Mouse (Mus musculus): Measurements from ENCODE around the gene Mob3a.

The Mob3a gene

DNA sequence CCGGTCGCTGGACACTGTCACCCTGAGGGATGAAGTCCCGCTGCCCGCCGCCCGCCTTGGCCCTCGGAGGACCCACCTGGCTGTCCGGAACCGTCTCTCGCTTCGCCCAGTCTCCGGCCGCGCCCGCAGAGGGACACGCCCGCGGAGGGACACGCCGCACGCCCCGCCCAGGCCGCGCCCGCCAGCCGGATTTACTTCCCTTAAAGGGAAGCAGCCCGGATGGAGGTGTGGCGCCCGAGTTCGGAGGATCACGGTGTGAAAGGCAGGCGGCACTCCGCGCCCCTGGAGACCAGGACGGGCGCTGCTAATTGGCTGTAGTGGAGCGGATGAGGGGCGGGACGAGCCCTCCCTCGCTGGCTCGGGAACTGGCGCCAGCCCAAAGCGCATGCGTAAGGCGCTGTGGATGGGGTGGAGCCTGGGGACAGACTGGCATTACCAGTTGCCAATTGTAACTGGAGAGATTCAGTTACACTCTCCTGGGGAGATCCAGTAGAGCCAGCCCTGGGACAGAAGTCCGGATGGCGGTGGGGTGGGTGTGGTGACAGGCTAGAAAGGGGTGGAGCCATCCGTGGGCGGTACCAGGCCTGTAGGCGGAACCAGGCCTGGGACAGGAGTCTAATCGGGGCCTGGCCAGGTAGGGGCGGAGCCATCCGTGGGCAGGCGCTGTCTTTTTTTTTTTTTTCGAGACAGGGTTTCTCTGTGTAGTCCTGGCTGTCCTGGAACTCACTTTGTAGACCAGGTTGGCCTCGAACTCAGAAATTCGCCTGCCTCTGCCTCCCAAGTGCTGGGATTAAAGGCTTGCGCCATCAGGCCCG, at the start of gene Mob3a, which contains the start of gene Izumo4:
Gene Mob3a (minus strand): TSS at position 257 of the 815 bp plus-strand sequence.
Gene Izumo4 (plus strand): TSS at position 464 of the 815 bp plus-strand sequence.
- peak; percentile 99 for DNase-seq

DNA sequence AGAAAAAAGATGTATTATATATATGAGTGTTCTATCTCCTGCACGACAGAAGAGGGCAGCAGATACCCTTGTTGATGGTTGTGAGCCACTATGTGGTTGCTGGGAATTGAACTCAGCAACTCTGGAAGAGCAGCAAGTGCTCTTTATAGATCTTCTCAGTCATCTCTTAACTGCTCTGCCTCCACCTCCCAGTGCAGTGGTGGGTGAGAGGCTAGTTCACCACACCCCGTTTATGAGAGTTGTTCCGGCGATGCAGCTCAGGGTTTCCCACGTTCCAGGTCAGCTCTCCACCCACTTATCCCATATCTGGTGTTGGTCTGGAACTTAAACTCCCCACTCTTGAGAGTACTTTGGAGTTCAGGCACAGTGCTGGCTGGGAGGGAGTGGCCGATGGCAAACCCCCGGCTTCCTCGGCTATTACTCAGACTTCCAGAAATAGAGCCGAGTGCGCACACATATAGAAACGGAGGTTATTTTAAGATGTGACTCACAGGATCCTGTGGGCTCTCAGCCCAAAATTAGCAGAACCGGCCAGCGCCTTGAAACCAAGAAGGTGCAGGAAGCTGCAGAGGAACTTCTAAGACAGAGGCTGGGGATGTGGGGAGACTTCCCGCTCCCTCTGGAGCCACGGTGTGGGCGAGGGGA, 49.5 kb upstream of the Mob3a start:
- DNase-seq: peak; percentile 44

DNA sequence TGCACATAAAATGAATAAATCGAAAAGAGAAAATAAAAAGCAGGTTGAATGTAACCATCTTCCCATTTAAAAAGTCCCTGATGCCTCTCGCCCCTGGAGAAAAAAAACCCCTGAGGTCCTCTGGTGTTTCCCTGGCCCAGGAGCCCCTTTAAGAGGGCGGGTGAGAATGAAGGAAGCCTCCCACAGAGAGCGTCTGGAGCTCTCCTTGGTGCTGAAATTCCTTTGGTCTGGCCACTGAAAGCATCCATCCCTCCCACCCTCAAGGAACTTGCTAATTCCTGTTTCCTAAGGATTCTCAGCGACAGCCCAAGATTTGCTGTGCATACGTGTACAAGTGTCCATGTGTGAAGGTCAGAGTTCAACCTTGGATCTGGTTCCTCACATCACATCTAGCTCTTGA, 46.8 kb upstream of the Mob3a start:
- no peak for DNase-seq

DNA sequence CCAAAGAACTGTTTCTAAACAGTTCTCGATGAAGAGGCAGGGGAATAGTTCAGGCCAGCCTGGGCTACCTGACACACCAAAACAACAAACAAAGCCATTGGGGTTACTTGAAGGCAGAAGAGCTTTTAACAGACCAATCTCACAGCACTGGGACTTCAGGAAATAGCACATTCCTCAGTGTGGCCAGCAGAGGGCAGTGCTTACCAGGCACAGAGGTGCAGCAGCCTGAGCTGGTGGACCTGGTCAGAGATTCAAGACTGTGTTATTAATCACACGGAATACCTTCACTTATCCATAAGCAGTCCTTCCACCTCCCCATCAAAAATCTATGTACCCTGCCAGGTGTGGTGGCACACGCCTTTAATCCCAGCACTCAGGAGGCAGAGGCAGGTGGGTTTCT, 45.6 kb upstream of the Mob3a start:
- DNase-seq: peak; percentile 78

DNA sequence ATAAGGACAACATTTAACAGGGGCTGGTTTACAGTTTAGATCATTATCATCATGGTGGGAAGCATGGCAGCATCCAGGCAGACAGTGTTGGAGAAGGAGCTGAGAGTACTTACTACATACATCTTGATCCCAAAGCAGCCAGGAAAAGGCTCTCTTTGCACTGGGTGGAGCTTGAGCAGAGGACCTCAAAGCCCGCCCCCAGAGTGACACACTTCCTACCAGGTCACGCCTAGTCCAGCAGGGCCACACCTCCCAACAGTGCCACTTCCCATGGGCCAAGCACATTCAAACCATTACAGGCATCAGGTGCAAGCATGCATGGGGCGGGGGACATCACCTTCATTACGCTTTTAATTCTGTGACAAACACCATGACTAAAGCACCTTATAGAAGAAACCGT, 42.5 kb upstream of the Mob3a start:
- peak; percentile 64 for DNase-seq

DNA sequence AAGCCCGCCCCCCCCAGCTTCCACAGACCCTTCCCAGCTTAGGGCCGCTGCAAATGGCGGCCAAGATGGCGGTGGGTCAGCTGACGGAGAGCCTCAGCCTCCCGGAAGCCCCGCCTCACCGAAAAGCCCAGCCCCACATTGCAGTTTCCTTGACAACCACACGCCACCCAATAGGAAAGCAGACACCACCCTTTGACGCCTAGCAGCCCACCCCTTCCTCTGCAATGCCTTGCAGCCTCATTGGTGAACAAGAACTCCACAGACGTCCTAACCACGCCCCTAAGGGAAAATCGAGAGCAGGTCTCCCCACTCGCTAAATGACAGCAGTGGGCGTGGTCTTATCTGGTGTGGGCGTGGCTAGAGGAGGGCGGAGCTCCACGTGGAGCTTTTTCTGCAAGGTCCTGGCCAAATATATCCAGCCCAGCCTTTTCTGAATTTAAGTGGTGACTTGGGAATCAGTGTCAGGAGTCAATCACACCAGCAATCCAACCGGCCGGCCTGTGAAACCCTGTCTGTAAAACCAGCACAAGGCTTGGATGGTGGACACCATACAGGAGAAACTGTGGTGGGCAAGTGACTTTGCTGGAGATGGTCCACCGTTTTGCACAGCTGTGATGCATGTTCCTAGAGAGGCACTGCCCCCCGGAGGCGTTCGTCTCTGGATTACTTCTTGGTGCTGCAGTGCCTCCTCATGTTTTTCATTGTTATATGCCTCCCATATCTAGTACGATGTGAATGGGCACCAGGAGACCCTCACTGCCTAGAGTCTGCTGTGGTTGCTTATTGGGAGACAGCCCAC, 40.6 kb upstream of the Mob3a start, which contains the start of gene Ap3d1:
Gene Ap3d1 (minus strand): TSS at position 85 of the 799 bp plus-strand sequence.
- DNase-seq: peak; percentile 98

DNA sequence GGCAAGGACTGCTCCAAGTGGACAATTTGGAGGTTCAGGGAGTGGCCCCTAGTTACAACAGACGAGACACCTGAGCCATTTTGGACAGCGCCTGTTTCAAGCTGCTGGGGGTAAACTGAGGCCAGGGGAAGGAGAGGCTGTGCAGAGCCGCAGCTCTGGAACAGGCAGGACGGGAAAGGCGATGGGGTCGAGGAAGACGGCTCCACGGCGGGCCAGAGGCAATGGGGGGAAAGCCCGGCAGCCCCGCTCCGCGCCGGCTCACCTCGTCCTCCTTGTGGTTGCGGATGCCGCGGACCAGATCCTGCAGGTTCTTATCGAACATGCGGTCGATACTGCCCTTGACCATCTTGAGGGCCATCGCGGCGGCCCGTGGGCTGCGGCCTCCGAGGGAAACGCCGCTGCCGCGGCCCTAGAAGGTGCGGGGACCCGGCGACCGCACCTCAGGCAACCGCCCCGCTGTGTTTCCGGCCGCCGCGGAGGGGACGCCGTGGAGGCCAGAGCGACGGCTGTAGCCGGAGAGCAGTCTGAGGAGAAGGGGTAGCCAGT, 39.9 kb upstream of the Mob3a start:
- no peak for DNase-seq

DNA sequence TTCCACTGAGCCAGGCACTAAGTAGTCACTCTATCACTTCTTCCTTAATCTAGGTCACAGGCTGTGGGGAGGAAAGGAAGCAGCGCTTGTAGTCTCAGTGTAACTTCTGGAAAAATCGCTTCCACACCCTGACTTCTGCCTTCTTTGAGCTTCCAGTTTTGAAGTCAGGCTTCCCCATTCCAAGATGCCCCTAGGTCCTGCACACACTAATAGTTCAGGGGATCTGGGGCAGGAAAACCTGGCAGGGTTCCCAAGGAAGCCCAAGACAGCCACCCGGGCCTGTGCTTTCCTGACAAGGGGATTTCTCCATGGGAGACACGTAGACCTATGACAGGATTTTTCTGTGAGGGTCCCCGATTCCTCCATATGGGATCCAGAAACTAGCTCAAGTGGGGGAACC, 39.4 kb upstream of the Mob3a start:
- DNase-seq: peak; percentile 50

DNA sequence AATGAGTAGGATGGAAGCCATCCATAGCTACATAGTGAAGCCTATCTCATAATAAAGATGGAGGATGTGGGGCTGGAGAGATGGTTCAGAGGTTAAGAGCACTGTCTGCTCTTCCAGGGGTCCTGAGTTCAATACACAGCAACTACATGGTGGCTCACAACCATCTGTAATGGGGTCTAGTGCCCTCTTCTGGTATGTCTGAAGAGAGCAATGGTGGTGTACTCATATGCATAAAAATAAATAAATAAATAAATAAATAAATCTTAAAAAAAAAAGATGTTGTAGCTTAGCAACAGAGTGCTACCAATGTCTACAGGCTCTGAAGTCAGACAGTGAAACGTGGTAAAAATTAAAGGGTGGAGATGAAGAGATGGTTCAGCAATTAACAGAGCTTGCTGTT, 36.9 kb upstream of the Mob3a start:
- DNase-seq: no peak

DNA sequence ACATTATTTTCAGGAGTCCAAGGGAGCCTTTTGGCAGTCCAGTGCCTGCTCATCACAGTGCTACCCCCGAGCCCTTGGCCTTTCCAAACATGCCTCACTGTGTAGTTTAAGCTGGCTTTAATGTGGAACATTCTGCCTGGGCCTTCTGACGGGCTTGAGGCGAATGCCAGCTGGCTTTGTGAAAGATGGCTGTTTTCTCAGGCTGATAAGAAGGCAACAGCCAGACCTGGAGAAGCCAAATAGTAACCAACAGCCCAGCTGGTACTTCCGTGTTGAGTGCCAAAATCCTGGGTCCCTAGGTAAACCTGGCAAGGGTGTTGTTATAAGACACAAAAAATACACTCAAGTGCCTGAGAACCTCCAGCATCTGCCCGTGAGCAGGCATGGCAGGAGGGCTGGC, 35.0 kb upstream of the Mob3a start:
- no peak for DNase-seq

DNA sequence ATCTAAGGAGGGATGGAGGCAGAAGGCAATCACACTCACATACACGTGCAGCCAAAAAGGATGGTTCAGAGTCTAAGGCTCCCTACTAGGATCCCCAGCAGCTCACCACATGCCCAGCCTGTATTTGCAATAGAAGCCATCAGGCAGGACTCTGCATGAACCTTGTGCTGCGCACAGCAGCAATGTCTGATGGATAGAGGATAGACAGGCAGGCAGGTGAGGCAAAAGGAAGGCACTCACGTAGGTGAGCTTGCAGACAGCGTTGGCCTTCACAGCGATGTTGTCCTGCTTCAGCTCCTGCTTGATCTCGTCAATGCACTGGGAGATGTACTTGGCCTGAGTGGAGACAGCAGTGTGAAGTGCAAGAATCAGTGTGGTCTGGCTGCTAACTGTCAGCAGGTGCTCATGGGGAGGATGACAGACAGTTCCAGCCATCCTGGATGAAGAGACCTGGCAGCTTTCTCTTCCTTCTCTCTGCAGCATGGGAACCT, 30.9 kb upstream of the Mob3a start:
- DNase-seq: no peak

DNA sequence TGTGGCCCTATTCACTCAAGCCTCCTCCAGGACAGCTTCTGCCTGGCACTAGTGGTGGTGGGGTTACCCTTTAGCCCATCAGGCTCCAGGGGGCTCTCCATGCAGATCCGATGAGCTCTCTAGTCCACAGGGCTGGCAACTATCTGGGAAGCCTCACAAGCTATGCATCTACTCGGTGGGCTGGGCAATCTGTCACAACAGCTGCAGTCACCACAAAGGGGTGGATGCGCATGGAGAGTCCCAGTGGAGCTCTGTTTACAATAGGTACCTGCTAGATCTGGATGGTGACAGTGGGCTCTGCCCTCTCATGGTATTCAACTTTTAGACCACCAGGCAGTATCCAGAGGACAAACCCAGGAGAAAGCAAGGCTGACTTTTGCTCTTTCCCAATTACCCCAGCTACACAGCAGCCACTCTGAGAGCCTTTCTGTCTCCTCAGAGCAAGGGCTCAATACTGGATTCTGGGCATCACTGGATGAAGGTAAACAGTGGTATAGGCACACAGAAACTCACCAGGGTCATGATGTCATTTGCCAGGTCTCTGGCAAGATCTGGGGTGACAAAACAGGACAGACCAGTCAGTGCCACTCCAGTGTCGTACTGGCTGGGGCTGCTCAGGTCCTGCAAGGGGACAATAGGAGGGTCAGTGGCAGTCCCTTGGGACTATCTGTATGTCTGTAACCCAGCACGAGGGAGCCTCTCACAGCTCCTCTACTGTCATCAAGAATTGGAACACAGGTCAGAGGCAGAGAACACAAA, 25.8 kb upstream of the Mob3a start:
- no peak for DNase-seq

DNA sequence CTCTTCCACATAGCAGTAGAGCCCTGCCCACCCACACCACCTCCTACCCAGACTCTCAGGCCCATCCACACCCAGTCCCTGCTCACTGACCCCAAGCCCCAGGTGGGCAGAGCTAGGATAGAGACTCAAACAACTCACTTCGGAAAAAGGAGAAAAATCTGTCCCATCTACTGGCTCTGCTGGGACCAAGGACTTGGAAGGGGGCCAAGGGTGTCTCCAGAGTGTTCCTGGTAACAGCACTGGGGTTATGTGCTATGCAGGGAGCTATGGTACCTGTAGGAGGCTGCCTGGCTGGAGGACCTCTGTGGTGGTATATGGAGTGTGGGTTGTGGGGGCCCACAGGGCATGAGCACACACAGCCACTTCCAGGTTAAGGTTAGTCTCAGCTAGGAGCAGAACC, 15.5 kb upstream of the Mob3a start:
- DNase-seq: no peak

DNA sequence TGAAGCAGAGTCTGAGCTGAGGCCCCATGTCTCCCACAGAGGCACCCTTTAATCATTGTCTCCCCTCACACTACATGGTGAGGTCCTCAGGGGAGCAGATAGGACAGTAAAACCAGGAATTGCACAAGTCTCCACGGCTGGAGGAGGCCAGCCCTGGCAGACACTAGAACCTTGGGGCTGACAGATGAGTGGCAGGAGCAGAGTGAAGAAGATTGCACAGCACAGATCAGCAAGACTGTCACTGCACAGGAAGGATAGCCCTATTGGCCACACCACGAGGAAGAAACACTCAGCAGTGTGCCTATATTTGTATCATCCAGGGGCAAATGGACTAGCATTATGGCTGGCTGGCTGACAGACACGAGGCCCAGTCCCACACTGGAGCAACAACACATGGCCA, 9.1 kb upstream of the Mob3a start:
- no peak for DNase-seq

DNA sequence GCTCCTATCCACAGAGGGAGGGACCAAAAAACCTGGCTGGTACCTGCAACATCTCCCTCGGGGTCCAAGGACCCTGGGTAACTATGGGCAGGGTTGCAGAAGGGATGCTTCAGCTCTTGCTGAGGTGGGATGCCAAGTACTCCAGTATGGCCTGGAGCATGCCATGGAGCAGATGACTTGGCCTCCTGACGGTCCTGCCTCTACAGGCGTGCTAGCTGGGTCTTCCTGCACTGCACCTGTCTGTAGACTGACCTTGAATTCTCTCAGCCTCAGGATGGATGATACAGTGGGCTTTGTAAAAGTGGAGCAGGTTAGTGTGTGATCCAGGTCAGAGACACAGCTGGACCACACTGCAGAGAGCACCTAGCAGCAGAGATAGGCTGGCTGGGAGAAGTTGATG, 3.7 kb upstream of the Mob3a start:
- no peak for DNase-seq

DNA sequence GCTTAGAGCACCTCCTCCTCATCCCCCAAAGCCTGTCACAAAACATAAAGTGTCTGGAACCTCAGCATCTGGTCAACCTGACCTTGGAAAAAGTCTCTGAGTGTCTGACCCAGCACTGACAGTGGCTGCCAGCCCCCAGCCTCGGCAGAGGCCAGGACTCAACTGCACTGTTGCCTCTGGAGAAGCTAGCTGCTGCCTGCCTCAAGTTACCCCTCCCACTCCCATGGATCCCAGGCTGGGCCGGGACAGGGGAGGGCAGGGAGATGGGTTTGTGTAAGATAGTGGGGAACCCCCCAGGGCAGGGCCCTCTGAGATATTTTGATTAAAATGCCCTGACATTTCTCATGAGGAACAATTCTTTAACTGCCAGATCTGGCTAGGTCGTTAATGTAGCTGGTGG, 3.3 kb upstream of the Mob3a start:
- no peak for DNase-seq

DNA sequence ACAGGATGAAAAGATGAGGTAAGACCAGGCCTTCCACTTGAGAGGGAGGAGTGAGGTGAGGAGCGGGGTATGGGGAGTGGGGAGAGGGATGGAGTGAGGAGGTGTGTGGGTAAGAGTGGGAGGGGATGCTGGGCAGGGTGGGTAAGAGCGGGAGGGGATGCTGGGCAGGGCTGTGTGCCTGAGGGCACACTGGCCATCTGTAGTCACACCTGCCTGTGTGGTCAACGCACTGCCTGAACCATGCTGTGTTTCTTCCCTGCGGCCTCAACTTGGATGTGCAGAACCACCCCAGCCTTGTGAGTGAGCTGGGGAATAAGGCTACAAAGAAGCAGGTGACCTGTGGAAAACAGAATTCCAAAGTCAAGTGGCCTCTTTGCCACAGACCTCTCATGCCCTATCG, 2.6 kb upstream of the Mob3a start:
- no peak for DNase-seq

DNA sequence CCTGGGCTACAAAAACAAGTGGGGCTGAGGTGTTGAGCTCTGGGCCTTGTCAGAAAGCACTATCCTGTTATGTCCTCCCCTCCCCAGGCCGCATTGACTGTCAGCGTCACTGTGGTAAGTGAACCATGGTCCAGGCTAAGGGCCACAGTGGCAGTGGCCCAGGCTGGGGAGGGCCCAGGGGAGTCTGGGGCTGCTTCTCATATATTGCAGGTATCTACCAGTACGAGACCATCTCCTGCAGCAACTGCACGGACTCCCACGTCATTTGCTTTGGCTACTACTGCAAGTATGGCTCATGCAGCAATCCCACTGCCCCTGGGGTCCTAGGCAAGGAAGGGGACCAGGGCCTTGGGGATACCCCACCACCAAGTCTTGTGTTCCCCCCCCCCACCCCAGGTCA, 1.9 kb upstream of the Mob3a start:
- no peak for DNase-seq

DNA sequence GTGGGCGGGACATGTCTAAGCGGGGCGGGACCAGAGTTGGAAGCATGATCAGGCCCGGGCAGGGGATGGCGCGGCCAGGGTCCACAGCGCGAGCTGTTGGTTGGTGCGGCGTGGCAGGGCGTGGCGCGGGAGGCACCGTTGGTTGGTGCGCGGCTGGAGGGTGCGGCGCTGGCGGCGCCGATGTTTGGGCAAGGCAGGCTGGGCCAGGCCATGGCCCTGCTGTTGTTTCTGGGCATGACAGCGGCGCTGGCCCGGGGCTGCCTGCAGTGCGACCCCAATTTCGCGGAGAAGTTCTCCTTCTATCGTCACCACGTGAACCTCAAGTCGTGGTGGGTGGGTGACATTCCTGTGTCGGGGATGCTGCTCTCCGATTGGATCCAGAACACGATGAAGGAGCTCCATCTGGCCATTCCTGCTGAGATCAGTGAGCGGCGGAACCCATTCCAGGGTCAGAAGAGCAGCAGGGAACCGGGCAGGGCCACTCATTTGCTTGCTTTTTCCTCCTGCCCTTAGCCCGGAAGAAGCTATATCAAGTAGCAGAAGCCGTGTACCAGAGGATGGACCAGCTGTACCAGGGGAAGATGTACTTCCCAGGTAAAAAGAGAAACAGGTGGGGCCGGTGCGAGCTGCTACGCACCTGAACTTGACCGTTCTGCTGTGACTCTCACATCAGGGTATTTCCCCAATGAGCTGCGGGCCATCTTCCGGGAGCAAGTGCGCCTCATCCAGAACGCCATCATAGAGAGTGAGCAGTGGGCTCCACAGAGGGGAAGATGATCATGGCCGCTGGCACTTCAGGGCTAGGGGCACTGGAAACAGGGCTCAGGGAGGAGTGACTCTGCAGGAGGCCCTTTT, 986 bp upstream of the Mob3a start:
- peak; percentile 97 for DNase-seq

DNA sequence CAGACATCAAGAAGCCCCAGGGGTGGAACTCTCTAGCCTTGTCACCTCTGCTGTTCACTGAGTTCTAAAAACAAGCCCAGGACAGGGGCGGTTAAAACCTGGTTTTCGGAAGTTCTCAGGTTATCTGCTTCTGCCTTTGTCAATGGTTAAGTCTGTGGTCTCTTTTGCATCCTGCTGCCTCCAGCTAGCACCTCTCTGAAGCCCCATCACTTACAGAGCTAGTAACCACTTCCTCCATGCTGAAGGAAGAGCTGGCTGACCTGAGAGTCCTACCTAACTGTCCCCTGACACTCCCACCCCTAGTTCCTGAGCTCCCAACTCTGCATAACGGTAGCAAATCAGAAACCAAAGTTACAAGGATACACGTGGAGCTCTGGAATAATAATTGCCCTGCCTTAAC, 1.0 kb downstream of the Mob3a start:
- no peak for DNase-seq

DNA sequence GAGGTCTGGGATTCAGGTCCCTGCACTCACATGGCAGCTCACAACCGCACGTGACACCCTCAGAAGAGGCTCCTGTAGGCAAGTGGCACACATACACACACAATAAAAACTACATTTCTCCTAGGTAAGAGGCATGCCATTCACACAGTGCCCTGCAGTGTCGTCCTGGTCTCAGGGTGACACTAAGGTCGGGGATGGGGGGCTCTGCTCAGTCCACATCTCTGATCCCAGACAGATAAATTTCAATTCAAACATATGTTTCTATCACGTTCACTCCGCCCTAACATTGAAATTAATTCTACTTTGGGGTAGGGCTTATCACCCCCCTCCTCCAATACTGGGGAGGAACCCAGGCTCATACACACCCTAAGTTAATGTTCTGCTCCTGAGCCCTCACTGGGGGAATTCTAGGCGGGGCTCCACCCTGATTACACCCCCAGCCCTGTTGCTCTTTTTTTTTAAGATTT, 1.7 kb downstream of the Mob3a start:
- DNase-seq: no peak
